Mouse (Mus musculus) urinary bladder, adult 2 months (tissue): Measurements from ENCODE around the gene Gpx8. TPM values are rescaled to one million over a fixed set of nuclear protein-coding genes. Genes with fewer than 3 reads are reported as not detected.
A peak's percentile ranks its signal among the peaks of the same experiment; 100 is the strongest.

Source experiments
- DNase-seq: peaks from one replicate; pipeline ENCODE4 v3.0.0; 2022; ENCODE audit warnings: low spot score
- polyA plus RNA-seq: library from polyadenylated mRNA; depleted of rRNA; stranded (reverse); fragments of >200 nt; gene quantifications from 2 replicates; pipeline ENCODE4 v1.2.3, GENCODE M21; 2012; rRNA removed

The Gpx8 gene
- polyA plus RNA-seq, result 105 and 114 TPM in 2 replicates

- no peak for DNase-seq
Observed at GRCm38 (mm10) chr13:113046211-113046883, at the start of gene Gpx8. Gpx8 (minus strand) TSS chr13:113046410.

- no peak for DNase-seq
Observed at GRCm38 (mm10) chr13:113094618-113095017, 48.4 kb upstream of the Gpx8 start.

- no peak for DNase-seq
Observed at GRCm38 (mm10) chr13:113090489-113090888, 44.3 kb upstream of the Gpx8 start.

- no peak for DNase-seq
Observed at GRCm38 (mm10) chr13:113087226-113088017, 41.2 kb upstream of the Gpx8 start.

GRCm38 (mm10) chr13:113084732-113085131 lies 38.5 kb upstream of the Gpx8 start:
- no peak for DNase-seq

GRCm38 (mm10) chr13:113082101-113082500 lies 35.9 kb upstream of the Gpx8 start:
- no peak for DNase-seq

GRCm38 (mm10) chr13:113079021-113079420 lies 32.8 kb upstream of the Gpx8 start:
- DNase-seq, result no peak

- DNase-seq, result no peak
Observed at GRCm38 (mm10) chr13:113064542-113064941, 18.3 kb upstream of the Gpx8 start.

- DNase-seq, result no peak
Observed at GRCm38 (mm10) chr13:113061746-113062145, 15.5 kb upstream of the Gpx8 start.

- no peak for DNase-seq
Observed at GRCm38 (mm10) chr13:113055826-113056225, 9.6 kb upstream of the Gpx8 start.

GRCm38 (mm10) chr13:113054230-113054629 lies 8.0 kb upstream of the Gpx8 start:
- DNase-seq, result no peak

GRCm38 (mm10) chr13:113047647-113048046 lies 1.4 kb upstream of the Gpx8 start:
- DNase-seq, result no peak

- no peak for DNase-seq
Observed at GRCm38 (mm10) chr13:113047018-113047417, 808 bp upstream of the Gpx8 start.

GRCm38 (mm10) chr13:113045458-113046110 lies 626 bp downstream of the Gpx8 start:
- no peak for DNase-seq

GRCm38 (mm10) chr13:113044876-113045275 lies 1.3 kb downstream of the Gpx8 start:
- no peak for DNase-seq

GRCm38 (mm10) chr13:113035852-113036251 lies 10.4 kb downstream of the Gpx8 start:
- no peak for DNase-seq

GRCm38 (mm10) chr13:113034950-113035421 lies 11.2 kb downstream of the Gpx8 start, which contains the start of gene Cdc20b:
Cdc20b (plus strand) TSS chr13:113035111.
- DNase-seq, result peak; percentile 41

- no peak for DNase-seq
Observed at GRCm38 (mm10) chr13:113034271-113034886, 11.8 kb downstream of the Gpx8 start.

GRCm38 (mm10) chr13:113032831-113033230 lies 13.4 kb downstream of the Gpx8 start:
- no peak for DNase-seq

- DNase-seq, result no peak
Observed at GRCm38 (mm10) chr13:113031792-113032571, 14.2 kb downstream of the Gpx8 start.

- DNase-seq, result no peak
Observed at GRCm38 (mm10) chr13:113031351-113031750, 14.9 kb downstream of the Gpx8 start.
